Mouse (Mus musculus): ENCODE results near the gene Txndc11. TPM values are rescaled to one million over a fixed set of nuclear protein-coding genes. Genes with fewer than 3 reads are reported as not detected.

The Txndc11 gene
- polyA plus RNA-seq, 1 experiment from 2014 or later = 35.1 TPM

DNA sequence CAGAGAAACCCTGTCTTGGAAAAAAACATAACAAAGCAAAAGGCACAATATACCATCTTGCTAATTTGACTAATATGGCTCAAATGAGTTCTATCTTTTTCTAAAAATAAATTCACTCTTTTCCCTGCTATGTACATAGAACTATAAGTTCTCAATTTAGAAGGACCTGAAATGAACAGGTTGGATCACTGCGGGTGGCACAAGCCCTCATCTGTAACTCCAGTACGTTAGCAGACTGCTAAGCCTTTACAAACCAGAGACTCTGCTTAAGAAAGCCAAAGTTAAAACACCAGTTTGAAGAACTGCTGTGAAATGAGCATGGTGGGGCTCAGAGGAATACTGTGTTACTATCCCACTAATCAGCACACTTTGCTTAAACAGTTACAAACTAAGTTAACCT is 9.1 kb downstream of the Txndc11 start:
- Histone ChIP-seq H3K27me3 (ENCODE audit: control insufficient read depth, insufficient read depth, low read length) (no peaks in the 10 kb centered on the region), H3K4me1 (ENCODE audit: control insufficient read depth, insufficient read depth, low read length) (no peaks in the 10 kb centered on the region), H3K9ac (replicated peaks; ENCODE audit: low read depth, low read length) (no peak overlapping the region), H3K27ac (ENCODE audit: low read length) (no peak overlapping the region), H3K4me2 (replicated peaks; ENCODE audit: low read depth, low read length) (no peak overlapping the region), H3K4me3 (ENCODE audit: low read depth, low read length) (no peak overlapping the region), H3K36me3 (ENCODE audit: control insufficient read depth, insufficient read depth, low read length) (peaks cover 22% of the 10 kb centered on the region), H3K9me3 (ENCODE audit: control insufficient read depth, low read depth, low read length) (no peaks in the 10 kb centered on the region)
- ATAC-seq (ENCODE audit: insufficient number of reproducible peaks, insufficient read depth, low FRiP score, low read depth) = no peak
- 89% methylated on average over 2 of the region's 2 CpGs for WGBS

DNA sequence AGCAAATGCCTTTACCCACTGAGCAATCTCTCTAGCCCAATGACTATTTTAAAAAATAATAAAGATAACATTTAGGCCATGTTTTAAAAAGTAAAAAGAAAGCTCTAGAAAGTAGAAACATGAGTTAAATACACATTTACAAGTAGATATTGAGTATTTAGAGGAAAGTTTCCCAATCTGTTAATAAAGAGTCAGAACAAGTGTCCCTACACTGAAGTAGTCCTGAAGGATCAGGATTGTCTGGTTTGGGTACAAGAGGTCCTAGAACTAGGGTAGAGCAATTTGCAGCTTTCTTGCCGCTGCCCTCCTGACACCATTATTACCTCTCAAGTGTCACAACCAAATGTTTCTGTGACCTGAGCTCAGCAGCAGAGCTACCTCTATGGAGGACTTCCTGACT is 10.3 kb downstream of the Txndc11 start:
- Histone ChIP-seq H3K9ac (replicated peaks; ENCODE audit: low read depth, low read length) (no peak overlapping the region), H3K36me3 (ENCODE audit: control insufficient read depth, insufficient read depth, low read length) (peaks cover 22% of the 10 kb centered on the region), H3K4me3 (ENCODE audit: low read depth, low read length) (no peak overlapping the region), H3K4me2 (replicated peaks; ENCODE audit: low read depth, low read length) (no peak overlapping the region), H3K27ac (ENCODE audit: low read length) (no peak overlapping the region), H3K4me1 (ENCODE audit: control insufficient read depth, insufficient read depth, low read length) (no peaks in the 10 kb centered on the region), H3K9me3 (ENCODE audit: control insufficient read depth, low read depth, low read length) (no peaks in the 10 kb centered on the region), H3K27me3 (ENCODE audit: control insufficient read depth, insufficient read depth, low read length) (no peaks in the 10 kb centered on the region)
- WGBS = 93% methylated on average over 1 of the region's 1 CpGs
- ATAC-seq (ENCODE audit: insufficient number of reproducible peaks, insufficient read depth, low FRiP score, low read depth) = no peak

DNA sequence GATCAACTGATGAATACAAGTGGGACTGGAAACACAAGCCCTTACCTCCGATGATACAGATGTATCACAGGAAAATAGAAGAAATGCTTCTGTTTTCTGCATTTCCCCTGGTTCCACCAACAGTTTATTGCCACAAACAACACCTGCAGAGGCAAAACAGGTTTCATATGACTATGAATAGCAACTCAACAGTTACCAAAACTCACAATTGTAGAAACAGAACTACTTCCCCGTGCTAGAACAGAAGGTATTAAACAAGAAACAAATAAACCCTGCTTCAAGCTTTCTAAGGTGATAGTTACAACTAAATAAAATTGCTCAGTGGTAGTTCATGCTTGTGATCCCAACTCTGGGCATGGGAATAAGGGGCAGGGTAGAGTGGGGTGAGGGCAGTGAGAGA is 11.8 kb downstream of the Txndc11 start:
- Histone ChIP-seq H3K4me3 (ENCODE audit: low read depth, low read length) (no peak overlapping the region), H3K4me2 (replicated peaks; ENCODE audit: low read depth, low read length) (no peak overlapping the region), H3K4me1 (ENCODE audit: control insufficient read depth, insufficient read depth, low read length) (no peaks in the 10 kb centered on the region), H3K9ac (replicated peaks; ENCODE audit: low read depth, low read length) (no peak overlapping the region), H3K27me3 (ENCODE audit: control insufficient read depth, insufficient read depth, low read length) (no peaks in the 10 kb centered on the region), H3K9me3 (ENCODE audit: control insufficient read depth, low read depth, low read length) (no peaks in the 10 kb centered on the region), H3K36me3 (ENCODE audit: control insufficient read depth, insufficient read depth, low read length) (peaks cover 21% of the 10 kb centered on the region), H3K27ac (ENCODE audit: low read length) (no peak overlapping the region)
- no peak for ATAC-seq (ENCODE audit: insufficient number of reproducible peaks, insufficient read depth, low FRiP score, low read depth)
- WGBS = 94% methylated on average over 2 of the region's 2 CpGs

DNA sequence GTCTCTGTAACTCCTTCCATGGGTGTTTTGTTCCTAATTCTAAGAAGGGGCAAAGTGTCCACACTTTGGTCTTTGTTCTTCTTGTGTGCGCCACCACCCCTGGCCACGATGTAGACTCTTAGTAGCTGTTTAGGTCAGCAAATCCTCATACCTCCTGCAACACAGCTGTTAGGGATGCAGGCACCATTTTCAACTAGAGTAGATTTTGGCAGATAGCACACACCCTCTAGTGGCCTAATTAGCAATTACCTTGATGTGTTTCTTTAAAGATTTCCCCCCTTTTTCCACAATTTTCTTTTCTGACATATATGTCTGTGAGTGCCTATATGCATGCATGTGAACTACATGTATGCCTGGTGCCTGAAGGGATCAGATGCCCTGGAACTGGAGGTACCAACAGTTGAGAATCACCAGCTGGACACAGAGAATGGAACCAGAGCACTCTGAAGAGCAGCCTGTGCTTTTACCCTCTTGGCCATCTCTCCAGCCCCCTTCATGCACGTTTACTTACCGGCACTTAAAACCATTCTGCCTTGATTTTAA is 25.2 kb downstream of the Txndc11 start:
- H3K4me3 ChIP-seq (ENCODE audit: low read depth, low read length) = no peak overlapping the region
- H3K9me3 ChIP-seq (ENCODE audit: control insufficient read depth, low read depth, low read length) = no peaks in the 10 kb centered on the region
- no peak overlapping the region for H3K4me2 ChIP-seq (replicated peaks; ENCODE audit: low read depth, low read length)
- H3K27ac ChIP-seq (ENCODE audit: low read length) = no peak overlapping the region
- H3K27me3 ChIP-seq (ENCODE audit: control insufficient read depth, insufficient read depth, low read length) = no peaks in the 10 kb centered on the region
- no peaks in the 10 kb centered on the region for H3K4me1 ChIP-seq (ENCODE audit: control insufficient read depth, insufficient read depth, low read length)
- no peak for ATAC-seq (ENCODE audit: insufficient number of reproducible peaks, insufficient read depth, low FRiP score, low read depth)
- H3K9ac ChIP-seq (replicated peaks; ENCODE audit: low read depth, low read length) = no peak overlapping the region
- H3K36me3 ChIP-seq (ENCODE audit: control insufficient read depth, insufficient read depth, low read length) = no peaks in the 10 kb centered on the region
- WGBS = 61% methylated on average over 4 of the region's 4 CpGs

DNA sequence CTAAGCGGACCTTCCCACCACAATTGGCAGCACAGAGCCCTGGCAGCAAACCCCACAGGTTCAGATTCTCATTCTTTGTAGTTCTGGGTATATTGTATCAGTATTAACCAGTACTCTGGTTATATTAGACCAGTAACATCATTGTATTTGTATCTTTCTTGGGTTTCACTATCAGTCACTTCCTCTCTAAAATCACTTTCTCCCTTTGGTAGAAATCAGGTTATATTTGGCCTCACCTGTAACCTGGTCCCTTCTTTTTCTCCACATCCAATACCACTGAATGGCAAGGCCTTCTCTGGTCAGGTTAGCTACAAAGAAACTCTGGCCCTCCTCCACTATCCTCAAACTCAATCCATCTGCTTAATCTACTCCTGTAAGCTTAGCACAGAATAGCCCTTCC is 29.5 kb downstream of the Txndc11 start:
- no peaks in the 10 kb centered on the region for H3K9me3 ChIP-seq (ENCODE audit: control insufficient read depth, low read depth, low read length)
- no peak overlapping the region for H3K9ac ChIP-seq (replicated peaks; ENCODE audit: low read depth, low read length)
- no peak overlapping the region for H3K4me2 ChIP-seq (replicated peaks; ENCODE audit: low read depth, low read length)
- no peaks in the 10 kb centered on the region for H3K27me3 ChIP-seq (ENCODE audit: control insufficient read depth, insufficient read depth, low read length)
- H3K4me3 ChIP-seq (ENCODE audit: low read depth, low read length) = no peak overlapping the region
- no peaks in the 10 kb centered on the region; the same call in none of the 2 replicates for H3K36me3 ChIP-seq (ENCODE audit: control insufficient read depth, insufficient read depth, low read length)
- WGBS = 86% methylated on average over 1 of the region's 1 CpGs
- no peaks in the 10 kb centered on the region for H3K4me1 ChIP-seq (ENCODE audit: control insufficient read depth, insufficient read depth, low read length)
- no peak for ATAC-seq (ENCODE audit: insufficient number of reproducible peaks, insufficient read depth, low FRiP score, low read depth)
- no peak overlapping the region for H3K27ac ChIP-seq (ENCODE audit: low read length)

DNA sequence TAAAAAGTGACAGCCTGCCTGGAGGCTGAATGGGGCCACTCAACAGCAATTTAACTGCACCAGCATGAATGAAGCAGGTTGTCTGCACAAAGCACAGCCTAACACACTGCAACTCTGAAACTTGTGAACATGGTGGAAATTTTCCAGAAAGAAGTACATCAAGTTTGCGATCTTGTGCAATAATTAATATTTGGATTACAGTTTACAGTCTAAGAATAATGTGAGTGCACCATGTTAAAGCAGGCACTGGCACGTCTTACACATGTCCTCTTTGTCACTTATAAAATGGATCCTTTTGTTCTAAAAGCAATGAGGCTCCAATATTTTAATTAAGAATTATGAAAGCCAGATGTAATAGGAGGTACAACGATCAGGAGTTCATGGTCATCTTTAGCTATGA is 37.1 kb downstream of the Txndc11 start:
- no peak for ATAC-seq (ENCODE audit: insufficient number of reproducible peaks, insufficient read depth, low FRiP score, low read depth)
- no peak overlapping the region for H3K4me3 ChIP-seq (ENCODE audit: low read depth, low read length)
- no peaks in the 10 kb centered on the region for H3K9me3 ChIP-seq (ENCODE audit: control insufficient read depth, low read depth, low read length)
- H3K9ac ChIP-seq (replicated peaks; ENCODE audit: low read depth, low read length) = no peak overlapping the region
- no peaks in the 10 kb centered on the region for H3K4me1 ChIP-seq (ENCODE audit: control insufficient read depth, insufficient read depth, low read length)
- no peaks in the 10 kb centered on the region for H3K27me3 ChIP-seq (ENCODE audit: control insufficient read depth, insufficient read depth, low read length)
- H3K36me3 ChIP-seq (ENCODE audit: control insufficient read depth, insufficient read depth, low read length) = no peaks in the 10 kb centered on the region; the same call in 1 of the 2 replicates
- WGBS = 92% methylated on average over 3 of the region's 3 CpGs
- H3K27ac ChIP-seq (ENCODE audit: low read length) = no peak overlapping the region
- no peak overlapping the region for H3K4me2 ChIP-seq (replicated peaks; ENCODE audit: low read depth, low read length)

DNA sequence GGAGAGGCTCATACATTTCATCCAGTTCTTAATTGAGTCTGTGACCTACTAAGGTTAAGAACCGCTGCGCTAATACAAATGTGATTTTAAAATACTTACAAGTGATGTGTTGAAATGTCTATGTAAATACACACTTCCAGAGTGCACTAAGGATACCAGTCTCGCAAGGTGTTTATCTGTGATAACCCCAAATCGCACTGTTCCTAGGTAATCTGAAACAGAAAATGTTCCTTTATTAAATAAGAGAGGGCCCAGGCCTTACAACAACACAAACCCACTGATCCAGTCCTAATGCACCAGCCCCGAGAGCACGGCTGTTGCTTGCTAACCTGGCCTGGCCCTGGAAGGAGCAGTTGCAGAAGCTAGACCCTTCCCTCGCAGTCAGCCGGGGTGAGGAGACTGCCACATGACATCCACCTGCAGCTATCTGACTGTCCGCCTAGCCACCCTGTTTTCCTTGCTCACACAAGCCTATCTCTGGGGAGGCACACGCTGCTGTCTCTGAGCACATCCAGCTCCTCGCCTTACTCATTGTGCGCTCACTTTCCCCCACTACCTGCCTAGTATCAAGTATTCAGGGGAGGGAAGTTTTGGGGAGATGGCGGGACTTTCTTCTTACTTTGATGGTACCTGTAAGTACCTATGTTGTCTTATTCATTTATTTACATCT is 40.6 kb downstream of the Txndc11 start:
- no peak overlapping the region for H3K4me2 ChIP-seq (replicated peaks; ENCODE audit: low read depth, low read length)
- 86% methylated on average over 13 of the region's 13 CpGs for WGBS
- H3K27me3 ChIP-seq (ENCODE audit: control insufficient read depth, insufficient read depth, low read length) = no peaks in the 10 kb centered on the region
- no peak for ATAC-seq (ENCODE audit: insufficient number of reproducible peaks, insufficient read depth, low FRiP score, low read depth)
- H3K4me3 ChIP-seq (ENCODE audit: low read depth, low read length) = no peak overlapping the region
- no peak overlapping the region for H3K27ac ChIP-seq (ENCODE audit: low read length)
- no peaks in the 10 kb centered on the region for H3K9me3 ChIP-seq (ENCODE audit: control insufficient read depth, low read depth, low read length)
- peaks cover 27% of the 10 kb centered on the region for H3K36me3 ChIP-seq (ENCODE audit: control insufficient read depth, insufficient read depth, low read length)
- no peak overlapping the region for H3K9ac ChIP-seq (replicated peaks; ENCODE audit: low read depth, low read length)
- no peaks in the 10 kb centered on the region for H3K4me1 ChIP-seq (ENCODE audit: control insufficient read depth, insufficient read depth, low read length)

DNA sequence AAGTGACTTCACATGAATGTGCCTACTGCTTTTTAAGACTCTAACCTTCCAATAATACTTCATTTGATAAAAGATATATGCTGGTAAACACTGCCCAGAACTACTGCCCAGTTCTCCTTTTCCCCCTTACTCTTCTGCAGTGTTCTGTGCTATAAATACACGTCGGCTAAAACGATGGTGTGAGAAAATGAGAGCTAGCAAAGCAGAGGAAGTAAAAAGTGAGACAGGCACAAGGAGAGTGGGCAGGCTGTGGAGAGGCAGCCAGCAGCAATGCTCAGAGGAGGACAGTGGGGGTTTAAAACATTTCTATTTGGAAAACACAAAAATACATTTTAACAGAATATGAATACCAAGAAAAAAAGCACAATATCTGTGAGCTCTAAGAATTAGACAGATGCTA is 41.9 kb downstream of the Txndc11 start:
- Histone ChIP-seq H3K27me3 (ENCODE audit: control insufficient read depth, insufficient read depth, low read length) (no peaks in the 10 kb centered on the region), H3K9me3 (ENCODE audit: control insufficient read depth, low read depth, low read length) (no peaks in the 10 kb centered on the region), H3K36me3 (ENCODE audit: control insufficient read depth, insufficient read depth, low read length) (peaks cover 36% of the 10 kb centered on the region), H3K4me3 (ENCODE audit: low read depth, low read length) (no peak overlapping the region), H3K4me1 (ENCODE audit: control insufficient read depth, insufficient read depth, low read length) (no peaks in the 10 kb centered on the region), H3K9ac (replicated peaks; ENCODE audit: low read depth, low read length) (no peak overlapping the region), H3K27ac (ENCODE audit: low read length) (no peak overlapping the region), H3K4me2 (replicated peaks; ENCODE audit: low read depth, low read length) (no peak overlapping the region)
- 76% methylated on average over 3 of the region's 3 CpGs for WGBS
- ATAC-seq (ENCODE audit: insufficient number of reproducible peaks, insufficient read depth, low FRiP score, low read depth) = no peak

DNA sequence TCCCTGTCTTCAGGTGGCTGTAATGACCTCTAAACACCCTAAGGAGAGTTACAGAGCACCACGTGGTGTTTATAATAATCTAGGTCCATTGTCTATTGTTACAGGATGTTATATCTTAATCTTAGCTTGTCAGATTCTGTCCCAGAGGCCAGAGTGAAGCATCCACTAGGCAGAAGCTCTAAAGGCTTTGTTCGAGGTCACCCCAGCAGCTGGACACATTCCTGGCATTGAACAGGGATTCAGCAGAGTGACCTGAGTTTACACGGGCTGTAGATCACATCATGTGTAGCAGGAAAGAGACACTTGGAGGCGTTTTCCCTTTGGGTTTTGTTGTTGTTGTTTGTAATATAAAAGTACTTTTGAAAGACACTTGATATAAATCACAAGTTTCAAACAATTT is 42.4 kb downstream of the Txndc11 start:
- no peak for ATAC-seq (ENCODE audit: insufficient number of reproducible peaks, insufficient read depth, low FRiP score, low read depth)
- H3K9ac ChIP-seq (replicated peaks; ENCODE audit: low read depth, low read length) = no peak overlapping the region
- H3K9me3 ChIP-seq (ENCODE audit: control insufficient read depth, low read depth, low read length) = no peaks in the 10 kb centered on the region
- H3K4me2 ChIP-seq (replicated peaks; ENCODE audit: low read depth, low read length) = no peak overlapping the region
- H3K27me3 ChIP-seq (ENCODE audit: control insufficient read depth, insufficient read depth, low read length) = no peaks in the 10 kb centered on the region
- no peak overlapping the region for H3K27ac ChIP-seq (ENCODE audit: low read length)
- no peaks in the 10 kb centered on the region for H3K4me1 ChIP-seq (ENCODE audit: control insufficient read depth, insufficient read depth, low read length)
- 73% methylated on average over 4 of the region's 4 CpGs for WGBS
- no peak overlapping the region for H3K4me3 ChIP-seq (ENCODE audit: low read depth, low read length)
- peaks cover 40% of the 10 kb centered on the region for H3K36me3 ChIP-seq (ENCODE audit: control insufficient read depth, insufficient read depth, low read length)
